Mouse (Mus musculus): ENCODE results near the gene Pip5k1c. TPM values are rescaled to one million over a fixed set of nuclear protein-coding genes. Genes with fewer than 3 reads are reported as not detected.

Pip5k1c gene
- total RNA-seq, 2 experiments from 2014 or later, result 52.0 to 55.4 TPM

GRCm38 (mm10) chr10:81284189-81284588 lies 8.6 kb upstream of the Pip5k1c start:
- DNase-seq, result no peak

- no peak for DNase-seq
Measured at GRCm38 (mm10) chr10:81284719-81285118, 8.0 kb upstream of the Pip5k1c start.

- peak; percentile 95 for DNase-seq
Measured at GRCm38 (mm10) chr10:81285694-81286450, 6.9 kb upstream of the Pip5k1c start.

- no peak for DNase-seq
Measured at GRCm38 (mm10) chr10:81286586-81286985, 6.2 kb upstream of the Pip5k1c start.

GRCm38 (mm10) chr10:81287513-81288157 lies 5.1 kb upstream of the Pip5k1c start:
- peak; percentile 82 for DNase-seq

GRCm38 (mm10) chr10:81288601-81289000 lies 4.2 kb upstream of the Pip5k1c start:
- DNase-seq, result peak; percentile 68

- peak; percentile 80 for DNase-seq
Measured at GRCm38 (mm10) chr10:81289278-81289677, 3.5 kb upstream of the Pip5k1c start.

GRCm38 (mm10) chr10:81289811-81290210 lies 3.0 kb upstream of the Pip5k1c start:
- DNase-seq, result no peak

GRCm38 (mm10) chr10:81290698-81291460 lies 1.9 kb upstream of the Pip5k1c start:
- no peak for DNase-seq

GRCm38 (mm10) chr10:81291511-81292104 lies 1.2 kb upstream of the Pip5k1c start, which contains the start of gene Tjp3:
Gene Tjp3 (minus strand): TSS chr10:81291581.
- no peak for DNase-seq

GRCm38 (mm10) chr10:81293334-81294030 lies 719 bp downstream of the Pip5k1c start:
- no peak for DNase-seq

GRCm38 (mm10) chr10:81294442-81294841 lies 1.7 kb downstream of the Pip5k1c start:
- no peak for DNase-seq

- DNase-seq, result no peak
Measured at GRCm38 (mm10) chr10:81295185-81295584, 2.4 kb downstream of the Pip5k1c start.

- DNase-seq, result no peak
Measured at GRCm38 (mm10) chr10:81297246-81297645, 4.5 kb downstream of the Pip5k1c start.

GRCm38 (mm10) chr10:81297845-81298244 lies 5.1 kb downstream of the Pip5k1c start:
- DNase-seq, result peak; percentile 59

- no peak for DNase-seq
Measured at GRCm38 (mm10) chr10:81298369-81299100, 5.8 kb downstream of the Pip5k1c start.

GRCm38 (mm10) chr10:81299585-81300351 lies 7.0 kb downstream of the Pip5k1c start:
- no peak for DNase-seq

GRCm38 (mm10) chr10:81300352-81300907 lies 7.7 kb downstream of the Pip5k1c start:
- DNase-seq, result no peak

GRCm38 (mm10) chr10:81301321-81301720 lies 8.6 kb downstream of the Pip5k1c start:
- no peak for DNase-seq

GRCm38 (mm10) chr10:81302288-81302687 lies 9.5 kb downstream of the Pip5k1c start:
- DNase-seq, result no peak
